In the genomic region with DNA sequence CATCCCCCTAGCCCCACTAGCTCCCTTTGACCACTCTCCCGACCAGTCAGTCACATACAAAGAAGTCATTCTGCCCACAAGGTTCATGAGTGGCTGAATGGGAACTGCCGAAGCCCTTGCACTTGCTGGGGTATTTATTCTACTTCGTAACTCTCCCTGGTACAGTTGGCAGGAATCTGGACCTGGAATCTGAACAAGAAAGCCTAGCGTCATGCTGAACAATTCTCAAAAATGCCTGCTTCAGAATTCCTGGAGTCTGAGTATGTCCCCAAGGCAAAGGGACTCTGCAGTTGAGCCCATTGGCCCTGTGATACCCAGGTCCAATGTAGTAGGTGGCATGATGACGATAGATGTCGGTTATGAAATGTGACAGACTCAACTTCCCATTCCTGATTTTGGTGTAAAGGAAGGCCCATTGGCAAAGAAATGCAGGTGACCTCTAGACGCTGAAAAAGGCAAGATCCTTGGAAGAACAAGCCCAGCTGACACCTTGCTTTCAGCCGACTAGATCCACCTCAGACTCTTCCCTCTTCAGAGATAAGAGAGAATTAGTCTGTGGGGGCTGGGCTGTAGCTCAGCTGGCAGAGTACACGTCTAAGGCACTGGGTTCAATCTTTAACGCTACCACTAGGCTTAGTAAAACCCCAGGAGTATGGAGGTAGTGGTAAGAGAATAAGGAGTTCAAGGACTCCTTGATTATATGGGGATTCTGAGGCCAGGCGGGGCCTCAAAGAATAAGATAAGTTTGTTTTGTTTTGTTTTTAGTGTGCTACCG, we compare ENCODE assay signal across 9 mouse cellular contexts. TPM values are rescaled to one million over a fixed set of nuclear protein-coding genes. Genes with fewer than 3 reads are reported as not detected.
A peak's percentile ranks its signal among the peaks of the same experiment; 100 is the strongest.
DNase-seq lines count a peak whose midpoint lies in the region; ATAC-seq lines count a peak whose summit lies in the region.
"Had no signal": no experiment of that assay in that cellular context is flagged by ENCODE, and none has a peak within 500 bp of the region (broad histone marks: within the 10 kb centered on the region; RNA-seq: fewer than 3 reads in every experiment).

No protein-coding gene starts in this region.

- 67% methylated on average over 12 of the region's 12 CpGs for WGBS in heart, embryonic 11.5 days (ENCODE audit: insufficient replicate concordance)
- WGBS in liver, embryonic 13.5 days (ENCODE audit: insufficient replicate concordance), result 52% methylated on average over 12 of the region's 12 CpGs

- no peaks in the 10 kb centered on the region for H3K27me3 ChIP-seq in heart, embryonic 11.5 days (ENCODE audit: control insufficient read depth, insufficient read depth, low read length)
- no peaks in the 10 kb centered on the region for H3K27me3 ChIP-seq in liver, embryonic 13.5 days
- H3K27me3 ChIP-seq: limb, embryonic 15.5 days had no signal

- no peak for DNase-seq in heart, postnatal 36 days
- peak; percentile 7 for DNase-seq in retina, postnatal 1 day
- no peak for DNase-seq in retina, embryonic 14.5 days (ENCODE audit: low spot score)
- DNase-seq in liver, embryonic 13.5 days, result no peak
- DNase-seq in yolk sac, embryonic 10.5 days (ENCODE audit: low spot score), result peak; percentile 32
- DNase-seq in left cerebral cortex, postnatal 10 days (ENCODE audit: extremely low spot score in 1 of 2, low spot score in 2 of 2), result no peak
- DNase-seq in left cerebral cortex, postnatal 25 days (ENCODE audit: low spot score in 2 of 2), result no peak

- peaks cover 34% of the 10 kb centered on the region for H3K4me1 ChIP-seq in heart, embryonic 11.5 days (ENCODE audit: control insufficient read depth, insufficient read depth, low read length)
- H3K4me1 ChIP-seq in liver, embryonic 13.5 days (replicated peaks), result peaks cover 49% of the 10 kb centered on the region

- H3K4me2 ChIP-seq in heart, embryonic 11.5 days, result peak overlapping the region; percentile 98
- H3K4me2 ChIP-seq in liver, embryonic 13.5 days, result peak overlapping the region; percentile 98

- no peak overlapping the region for H3K27ac ChIP-seq in heart, embryonic 11.5 days (ENCODE audit: low read depth, low read length)
- H3K27ac ChIP-seq in liver, embryonic 13.5 days, result no peak overlapping the region

- no peak overlapping the region for H3K4me3 ChIP-seq in heart, embryonic 11.5 days (ENCODE audit: low read depth, low read length)
- peak overlapping the region; percentile 98 for H3K4me3 ChIP-seq in liver, embryonic 13.5 days (replicated peaks)

- no peak for ATAC-seq in heart, embryonic 11.5 days (replicated peaks; ENCODE audit: insufficient number of reproducible peaks, low FRiP score, low TSS enrichment)
- peak; percentile 39 for ATAC-seq in liver, embryonic 13.5 days (ENCODE audit: low read depth)

- H3K9me3 ChIP-seq in heart, embryonic 11.5 days (replicated peaks; ENCODE audit: control insufficient read depth, low read length), result no peaks in the 10 kb centered on the region
- H3K9me3 ChIP-seq in liver, embryonic 13.5 days (replicated peaks), result no peaks in the 10 kb centered on the region
- H3K9me3 ChIP-seq: limb, embryonic 15.5 days had no signal

- intact Hi-C loops in heart, postnatal 36 days (cut with DNase I), result loop anchor here (1.0 to 10.0 kb wide), 2 partner anchors 38 to 532 kb away; no protein-coding TSS in a partner anchor
- intact Hi-C loops in left cerebral cortex, postnatal 10 days (cut with DNase I), result loop anchor here (5.0 kb wide), 1 partner anchor 35 kb away; the partner anchor contains the start of gene 1700030J22Rik
- intact Hi-C loops in left cerebral cortex, postnatal 25 days (cut with DNase I), result loop anchor here (5.0 to 10.0 kb wide), 2 partner anchors 320 to 532 kb away; no protein-coding TSS in a partner anchor

- H3K9ac ChIP-seq in heart, embryonic 11.5 days (ENCODE audit: low read depth, low read length), result no peak overlapping the region
- H3K9ac ChIP-seq in liver, embryonic 13.5 days, result peak overlapping the region; percentile 49; the same call in 1 of the 2 replicates

- H3K36me3 ChIP-seq in heart, embryonic 11.5 days (ENCODE audit: control insufficient read depth, insufficient read depth, low read length), result 0 out of 2 replicates have a peak, but pooled peaks cover 2% of the 10 kb centered on the region
- H3K36me3 ChIP-seq in liver, embryonic 13.5 days, result peaks cover 34% of the 10 kb centered on the region

RNA-seq across cellular contexts. Expression of gene Atmin, which starts 0.7 kb away (rescaled TPM):
- polyA plus RNA-seq in heart, embryonic 11.5 days (2014; fragmentation: Nextera tagmentation; extraction: Ambion mirVana), result 8.9 and 10.5 TPM in 2 replicates
- total RNA-seq in heart, postnatal 36 days (2021), result 10 to 100 TPM; 14.6 to 17.4 TPM
- polyA plus RNA-seq in liver, embryonic 13.5 days (2015; fragmentation: Nextera tagmentation; extraction: Ambion mirVana), result 4.6 and 5.2 TPM in 2 replicates
- total RNA-seq in left cerebral cortex, postnatal 10 days (2021), result 10 to 100 TPM; 32.4 to 34.1 TPM
- total RNA-seq in left cerebral cortex, postnatal 25 days (2021), result 10 to 100 TPM; 60.8 to 62.8 TPM

RNA-seq across cellular contexts. Expression of gene Cenpn, which starts 20.9 kb away (rescaled TPM):
- 32.8 and 34.0 TPM in 2 replicates for polyA plus RNA-seq in heart, embryonic 11.5 days (2014; fragmentation: Nextera tagmentation; extraction: Ambion mirVana)
- under 1 TPM; 0.95 to 1.00 TPM for total RNA-seq in heart, postnatal 36 days (2021)
- polyA plus RNA-seq in liver, embryonic 13.5 days (2015; fragmentation: Nextera tagmentation; extraction: Ambion mirVana), result 33.2 and 36.2 TPM in 2 replicates
- 1 to 10 TPM; 2.3 to 3.3 TPM for total RNA-seq in left cerebral cortex, postnatal 10 days (2021)
- total RNA-seq in left cerebral cortex, postnatal 25 days (2021), result 1 to 10 TPM; 1.3 to 1.6 TPM

RNA-seq across cellular contexts. Expression of gene Cmc2, which starts 21.2 kb away (rescaled TPM):
- polyA plus RNA-seq in heart, embryonic 11.5 days (2014; fragmentation: Nextera tagmentation; extraction: Ambion mirVana), result 102 and 113 TPM in 2 replicates
- total RNA-seq in heart, postnatal 36 days (2021), result 10 to 100 TPM; 63.5 to 72.1 TPM
- 89.0 and 93.9 TPM in 2 replicates for polyA plus RNA-seq in liver, embryonic 13.5 days (2015; fragmentation: Nextera tagmentation; extraction: Ambion mirVana)
- total RNA-seq in left cerebral cortex, postnatal 10 days (2021), result 10 to 100 TPM in 1 of 2 experiments, 1 to 10 TPM in 1; 10.0 to 11.3 TPM
- 10 to 100 TPM; 15.9 to 20.2 TPM for total RNA-seq in left cerebral cortex, postnatal 25 days (2021)

RNA-seq across cellular contexts. Expression of gene 1700030J22Rik, which starts 36.3 kb away (rescaled TPM):
- 0.66 and 0.83 TPM in 2 replicates for polyA plus RNA-seq in heart, embryonic 11.5 days (2014; fragmentation: Nextera tagmentation; extraction: Ambion mirVana)
- total RNA-seq in heart, postnatal 36 days (2021), result under 1 TPM; 0.39 to 0.43 TPM
- 0.44 and 0.53 TPM in 2 replicates for polyA plus RNA-seq in liver, embryonic 13.5 days (2015; fragmentation: Nextera tagmentation; extraction: Ambion mirVana)
- 10 to 100 TPM; 11.3 to 12.5 TPM for total RNA-seq in left cerebral cortex, postnatal 10 days (2021)
- 10 to 100 TPM; 11.1 to 13.3 TPM for total RNA-seq in left cerebral cortex, postnatal 25 days (2021)

RNA-seq across cellular contexts. Expression of gene Gcsh, which starts 50.9 kb away (rescaled TPM):
- 91.7 and 95.2 TPM in 2 replicates for polyA plus RNA-seq in heart, embryonic 11.5 days (2014; fragmentation: Nextera tagmentation; extraction: Ambion mirVana)
- 10 to 100 TPM; 48.8 to 52.0 TPM for total RNA-seq in heart, postnatal 36 days (2021)
- 90.2 and 91.0 TPM in 2 replicates for polyA plus RNA-seq in liver, embryonic 13.5 days (2015; fragmentation: Nextera tagmentation; extraction: Ambion mirVana)
- 10 to 100 TPM; 43.3 to 43.7 TPM for total RNA-seq in left cerebral cortex, postnatal 10 days (2021)
- total RNA-seq in left cerebral cortex, postnatal 25 days (2021), result 10 to 100 TPM; 35.3 to 39.1 TPM

Comparison
In these comparisons a context has a peak if more than half of its experiments do, and no peak if none do; other contexts are left out.
1. DNase-seq: peak in retina, postnatal 1 day (single experiment) and yolk sac, embryonic 10.5 days (single experiment); none in heart, postnatal 36 days (0 of 2), retina, embryonic 14.5 days (single experiment), liver, embryonic 13.5 days (single experiment), left cerebral cortex, postnatal 10 days (0 of 2) and left cerebral cortex, postnatal 25 days (0 of 2).